Comparison of ENCODE assay signal across 10 mouse cellular contexts in the genomic region with DNA sequence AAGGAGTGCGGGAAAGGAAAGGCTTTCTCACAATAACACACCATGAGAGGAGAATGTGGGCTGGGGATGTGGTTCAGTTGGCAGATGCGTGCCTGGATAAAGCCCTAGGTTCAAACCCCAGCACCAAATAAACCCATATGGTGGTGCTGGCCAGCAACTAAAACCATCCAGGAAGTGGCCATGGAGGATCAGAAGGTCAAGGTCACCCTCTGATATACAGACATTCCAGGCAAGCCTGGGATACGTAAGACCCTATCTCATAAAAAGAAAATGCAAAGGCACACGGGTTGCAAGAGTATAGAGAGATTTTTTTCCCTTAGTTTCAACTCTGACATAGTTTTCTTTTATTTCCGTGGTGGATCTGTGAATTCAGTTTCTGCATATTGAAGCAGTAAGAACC.
"Had no signal": no experiment of that assay in that cellular context is flagged by ENCODE, and none has a peak within 500 bp of the region (broad histone marks: within the 10 kb centered on the region; RNA-seq: fewer than 3 reads in every experiment).

No protein-coding gene starts in this region.

- H3K36me3 ChIP-seq: limb, embryonic 13.5 days; midbrain, embryonic 12.5 days; neural tube, embryonic 13.5 days had no signal

- ATAC-seq: midbrain, embryonic 16.5 days had no signal

- H3K27ac ChIP-seq: kidney, postnatal 0 days; limb, embryonic 13.5 days; liver, embryonic 14.5 days; midbrain, embryonic 12.5 days; neural tube, embryonic 13.5 days had no signal

- H3K4me1 ChIP-seq: midbrain, embryonic 12.5 days; neural tube, embryonic 13.5 days had no signal

- H3K9ac ChIP-seq: limb, embryonic 13.5 days; liver, embryonic 14.5 days; midbrain, embryonic 12.5 days; neural tube, embryonic 13.5 days had no signal

- H3K27me3 ChIP-seq: limb, embryonic 13.5 days; midbrain, embryonic 12.5 days; neural tube, embryonic 13.5 days had no signal

- H3K4me2 ChIP-seq: limb, embryonic 13.5 days; midbrain, embryonic 12.5 days; neural tube, embryonic 13.5 days had no signal

- H3K9me3 ChIP-seq: limb, embryonic 13.5 days; midbrain, embryonic 12.5 days; neural tube, embryonic 13.5 days had no signal

- H3K4me3 ChIP-seq: limb, embryonic 13.5 days; midbrain, embryonic 12.5 days; neural tube, embryonic 13.5 days had no signal

- DNase-seq: kidney, postnatal 36 days; left cerebral cortex, postnatal 4 days; lung, adult 18-20 months; retina, postnatal 1 day had no signal
